Mouse (Mus musculus) spleen, adult 2 months (tissue): ENCODE results near the gene Phpt1. TPM values are rescaled to one million over a fixed set of nuclear protein-coding genes. Genes with fewer than 3 reads are reported as not detected.
"Not testable (repeated sequence)": the region's sequence is repeated elsewhere in the genome, so short reads cannot be mapped to it uniquely, and the experiment has no call there.

Source experiments
- DNase-seq, 2 experiments: peaks; one replicate each; pipeline versions ENCODE4 v3.0.0 to v3.0.0-alpha.2; 2012 to 2021; ENCODE audit warnings: low spot score in 2 of 2, low read depth in 1 of 2
- H3K27ac ChIP-seq: fragments of 200-500 bp; 2 replicates; pipeline ENCODE4 v1.5.1; 2012; ENCODE audit warnings: low read length, inconsistent platforms; ENCODE audit not compliant: insufficient read depth
- H3K27me3 ChIP-seq: fragments of 200-500 bp; 2 replicates; pipeline ENCODE4 v1.6.1; 2012; ENCODE audit warnings: mild to moderate bottlenecking, moderate library complexity, low read length, inconsistent platforms; ENCODE audit not compliant: control insufficient read depth, insufficient read depth
- H3K36me3 ChIP-seq: fragments of 200-500 bp; 2 replicates; pipeline ENCODE4 v1.6.1; 2012; ENCODE audit warnings: mild to moderate bottlenecking, low read length, inconsistent platforms; ENCODE audit not compliant: control insufficient read depth, insufficient read depth
- H3K4me1 ChIP-seq: fragments of 200-500 bp; 2 replicates; pipeline ENCODE4 v1.6.1; 2011; ENCODE audit warnings: inconsistent platforms; ENCODE audit not compliant: control insufficient read depth, insufficient read depth, insufficient read length
- H3K4me3 ChIP-seq: fragments of 200-500 bp; 2 replicates; pipeline ENCODE4 v1.5.1; 2011; ENCODE audit warnings: mild to moderate bottlenecking, inconsistent platforms; ENCODE audit not compliant: insufficient read depth, insufficient read length; ENCODE audit errors: extremely low read depth
- CTCF ChIP-seq: fragments of 200-500 bp; IDR thresholded peaks from 2 replicates; pipeline ENCODE4 v1.5.1; 2011; ENCODE audit warnings: mild to moderate bottlenecking, inconsistent platforms; ENCODE audit not compliant: insufficient read depth, insufficient read length, insufficient replicate concordance; ENCODE audit errors: extremely low read depth
- POLR2A ChIP-seq: fragments of 200-500 bp; IDR thresholded peaks from 2 replicates; pipeline ENCODE4 v1.6.1; 2011; ENCODE audit warnings: low read depth, low read length, inconsistent platforms
- WGBS: fragments of 180-500 bp; shearing (Covaris S2); methylation state at CpG from one replicate; pipeline ENCODE4 v1.1.7; 2018; 5-methylcytosine and 5-hydroxymethylcytosine counted together
- polyA plus RNA-seq: library from polyadenylated mRNA; depleted of rRNA; stranded (reverse); fragments of >200 nt; gene quantifications from 2 replicates; pipeline ENCODE4 v1.2.3, GENCODE M21; 2012

The Phpt1 gene
- polyA plus RNA-seq, 1 experiment, result 22.5 TPM

DNA sequence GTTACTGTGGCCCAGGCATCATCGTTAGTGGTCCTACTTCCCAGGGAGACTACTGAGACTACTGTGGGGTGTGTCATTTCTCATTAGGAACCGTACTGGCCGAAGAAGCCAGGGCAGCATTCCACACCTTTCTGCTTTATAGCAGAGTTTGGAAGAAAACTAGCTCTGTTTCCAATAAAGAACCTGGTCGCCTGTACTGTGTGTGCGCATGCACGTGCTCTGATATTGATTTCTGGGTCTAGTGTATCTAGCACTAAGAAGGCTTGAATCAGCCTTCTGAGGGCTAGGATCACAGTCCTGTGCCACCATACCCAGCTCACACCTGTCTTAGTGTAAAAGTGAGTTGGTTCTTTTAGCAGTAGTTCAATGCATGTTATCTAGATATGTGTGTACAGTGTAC, 16.2 kb downstream of the Phpt1 start:
- Histone ChIP-seq H3K36me3 (peaks cover 28% of the 10 kb centered on the region), H3K27ac (no peak overlapping the region), H3K4me1 (peaks cover 8% of the 10 kb centered on the region; the same call in 1 of the 2 replicates), H3K4me3 (no peak overlapping the region), H3K27me3 (no peaks in the 10 kb centered on the region)
- TF ChIP-seq CTCF (no peak), POLR2A (no peak)
- DNase-seq, result no peak
- WGBS, result 80% methylated on average over 6 of the region's 6 CpGs

GRCm38 (mm10) chr2:25557964-25558360, 17.1 kb downstream of the Phpt1 start:
- Histone ChIP-seq H3K36me3 (peaks cover 23% of the 10 kb centered on the region), H3K27me3 (no peaks in the 10 kb centered on the region), H3K27ac (peak overlapping the region; percentile 56), H3K4me1 (peaks cover 8% of the 10 kb centered on the region; the same call in 1 of the 2 replicates), H3K4me3 (peak overlapping the region; percentile 78)
- no peak for DNase-seq
- WGBS, result 1% methylated on average over 23 of the region's 24 CpGs
- TF ChIP-seq CTCF, result no peak
- no peak for TF ChIP-seq POLR2A

- DNase-seq, result peak; percentile 73 to 92
- no peaks in the 10 kb centered on the region for H3K27me3 ChIP-seq
- TF ChIP-seq POLR2A (peak; percentile 66), CTCF (no peak)
- peaks cover 18% of the 10 kb centered on the region for H3K36me3 ChIP-seq
- peak within 1 kb of the TSS; percentile 75 for H3K27ac ChIP-seq
- H3K4me1 ChIP-seq, result peaks cover 8% of the 10 kb centered on the region; the same call in 1 of the 2 replicates
- under 1% methylated on average over 61 of the region's 61 CpGs for WGBS
- peak within 1 kb of the TSS; percentile 78 for H3K4me3 ChIP-seq
These were observed 17.6 kb downstream of the Phpt1 start, which contains the start of gene Edf1 for GRCm38 (mm10) chr2:25557221-25557963. TSS of gene Edf1 (plus strand) at chr2:25557847.

- WGBS, result 71% methylated on average over 1 of the region's 1 CpGs
- no peak overlapping the region for H3K4me3 ChIP-seq
- TF ChIP-seq CTCF (no peak), POLR2A (no peak)
- H3K4me1 ChIP-seq, result peaks cover 8% of the 10 kb centered on the region; the same call in 1 of the 2 replicates
- no peak for DNase-seq
- H3K36me3 ChIP-seq, result peaks cover 8% of the 10 kb centered on the region; the same call in 1 of the 2 replicates
- H3K27ac ChIP-seq, result no peak overlapping the region
- H3K27me3 ChIP-seq, result no peaks in the 10 kb centered on the region
These were observed 18.7 kb downstream of the Phpt1 start for GRCm38 (mm10) chr2:25556296-25556695.

DNA sequence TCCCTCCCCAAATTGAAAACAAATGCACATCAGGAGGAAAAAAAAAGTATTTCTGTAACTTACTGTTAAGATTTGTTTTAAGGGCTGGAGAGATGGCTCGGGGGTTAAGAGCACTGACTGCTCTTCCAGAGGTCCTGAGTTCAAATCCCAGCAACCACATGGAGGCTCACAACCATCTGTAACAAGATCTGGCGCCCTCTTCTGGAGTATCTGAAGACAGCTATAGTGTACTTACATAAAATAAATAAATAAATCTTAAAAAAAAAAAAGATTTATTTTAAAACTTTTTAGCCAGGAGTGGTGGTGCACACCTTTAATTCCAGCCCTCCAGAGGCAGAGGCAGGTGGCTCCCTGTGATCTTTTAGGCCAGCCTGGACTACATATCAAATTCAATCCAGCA, 19.5 kb downstream of the Phpt1 start:
- H3K4me3 ChIP-seq, H3K4me1 ChIP-seq, H3K36me3 ChIP-seq, H3K27ac ChIP-seq, DNase-seq, H3K27me3 ChIP-seq: not testable (repeated sequence)
- WGBS, result 63% methylated on average over 2 of the region's 2 CpGs

- not testable (repeated sequence) for H3K27ac ChIP-seq, DNase-seq, H3K27me3 ChIP-seq, H3K4me3 ChIP-seq, H3K36me3 ChIP-seq
- WGBS, result 87% methylated on average over 4 of the region's 4 CpGs
- H3K4me1 ChIP-seq, result peaks cover 13% of the 10 kb centered on the region; the same call in 1 of the 2 replicates
These were observed 21.7 kb downstream of the Phpt1 start for GRCm38 (mm10) chr2:25553171-25553786.

DNA sequence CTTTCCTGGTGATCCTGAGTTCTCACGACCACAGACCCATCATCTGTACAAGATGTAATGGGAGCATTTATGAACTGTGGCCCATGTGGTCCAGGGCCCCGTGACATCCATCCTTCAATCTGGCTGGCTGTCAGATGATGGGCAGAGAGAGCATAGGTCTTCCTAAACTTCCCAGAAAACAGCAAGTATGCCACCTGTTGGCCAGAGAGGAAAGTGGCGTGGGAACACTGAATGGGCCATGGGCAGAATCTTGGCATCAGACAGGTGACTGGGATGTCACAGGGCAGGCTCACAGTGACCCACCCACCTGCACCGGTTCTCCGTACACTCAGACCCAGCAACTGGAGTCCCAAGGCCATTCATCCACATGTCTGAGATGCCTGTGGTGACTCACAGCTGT, 23.8 kb downstream of the Phpt1 start:
- Histone ChIP-seq H3K27ac (no peak overlapping the region), H3K27me3 (no peaks in the 10 kb centered on the region), H3K4me1 (peaks cover 12% of the 10 kb centered on the region; the same call in 1 of the 2 replicates), H3K4me3 (no peak overlapping the region), H3K36me3 (no peaks in the 10 kb centered on the region)
- 41% methylated on average over 5 of the region's 5 CpGs for WGBS
- TF ChIP-seq POLR2A (no peak), CTCF (peak; percentile 57; the same call in 1 of the 2 replicates)
- DNase-seq, result peak in 1 of 2 experiments; percentile 63
